Mouse (Mus musculus) lung, embryonic 14.5 days (tissue): ENCODE measurements around the gene Tapt1. TPM values are rescaled to one million over a fixed set of nuclear protein-coding genes. Genes with fewer than 3 reads are reported as not detected.

Experiments used
- ATAC-seq: fragments of 200-750 bp; cut with Nextera tagmentation; 2 replicates; pipeline ENCODE4 v1.8.0; 2017; ENCODE audit warnings: mild to moderate bottlenecking, moderate TSS enrichment, moderate library complexity; ENCODE audit not compliant: insufficient read depth
- DNase-seq: peaks from one replicate; pipeline ENCODE4 v3.0.0-alpha.2; 2015
- H3K27ac ChIP-seq: fragments of 300-500 bp; sonication (generic); 2 replicates; pipeline ENCODE4 v1.5.1; 2014; ENCODE audit warnings: low read depth, mild to moderate bottlenecking, moderate library complexity
- H3K27me3 ChIP-seq: fragments of 300-500 bp; sonication (generic); 2 replicates; pipeline ENCODE4 v1.6.1; 2014; ENCODE audit warnings: low read length, control low read depth; ENCODE audit not compliant: insufficient read depth
- H3K36me3 ChIP-seq: fragments of 300-500 bp; sonication (generic); 2 replicates; pipeline ENCODE4 v1.6.1; 2014; ENCODE audit warnings: control low read depth; ENCODE audit not compliant: insufficient read depth
- H3K4me1 ChIP-seq: fragments of 300-500 bp; sonication (generic); 2 replicates; pipeline ENCODE4 v1.6.1; 2014; ENCODE audit warnings: antibody characterized with exemption, control low read depth; ENCODE audit not compliant: insufficient read depth
- H3K4me2 ChIP-seq: fragments of 300-500 bp; sonication (generic); 2 replicates; pipeline ENCODE4 v1.6.1; 2014; ENCODE audit warnings: mild to moderate bottlenecking
- H3K4me3 ChIP-seq: fragments of 300-500 bp; sonication (generic); 2 replicates; pipeline ENCODE4 v1.5.1; 2014; ENCODE audit warnings: low read depth, low read length
- H3K9ac ChIP-seq: fragments of 300-500 bp; sonication (generic); 2 replicates; pipeline ENCODE4 v1.6.1; 2014
- H3K9me3 ChIP-seq: fragments of 300-500 bp; sonication (generic); 2 replicates; pipeline ENCODE4 v1.6.1; 2016; ENCODE audit warnings: low read depth, low read length, control low read depth
- CTCF ChIP-seq: IDR thresholded peaks from 2 replicates; pipeline ENCODE4 v1.5.1; 2016; ENCODE audit warnings: antibody characterized with exemption, low read depth
- WGBS: fragments of 180-500 bp; shearing (Covaris S2); extraction: QIAGEN DNeasy Blood & Tissue Kit; methylation state at CpG from one replicate; pipeline ENCODE4 v1.1.7; 2014; 5-methylcytosine and 5-hydroxymethylcytosine counted together
- polyA plus RNA-seq: library from polyadenylated mRNA; unstranded; fragments of >200 nt; fragmentation: Nextera tagmentation; extraction: Ambion mirVana; gene quantifications from 2 replicates; pipeline ENCODE4 v1.2.1, GENCODE M21; 2014

Tapt1 gene
- polyA plus RNA-seq, 1 experiment from 2014 or later: 41.0 TPM

- no peak for TF ChIP-seq CTCF
- H3K4me1 ChIP-seq: no peaks in the 10 kb centered on the region
- H3K4me3 ChIP-seq: no peak overlapping the region
- ATAC-seq (no peak), DNase-seq (no peak)
- no peak overlapping the region for H3K4me2 ChIP-seq
- 72% methylated on average over 4 of the region's 4 CpGs for WGBS
- no peaks in the 10 kb centered on the region for H3K9me3 ChIP-seq
- H3K36me3 ChIP-seq: no peaks in the 10 kb centered on the region
- no peaks in the 10 kb centered on the region for H3K27me3 ChIP-seq
- H3K27ac ChIP-seq: no peak overlapping the region
- no peak overlapping the region for H3K9ac ChIP-seq
Observed at GRCm38 (mm10) chr5:44257401-44257800, 31.0 kb upstream of the Tapt1 start.

- no peak for ATAC-seq
Observed at GRCm38 (mm10) chr5:44256512-44256911, 30.1 kb upstream of the Tapt1 start.

GRCm38 (mm10) chr5:44255756-44256398 is 29.5 kb upstream of the Tapt1 start:
- H3K4me2 ChIP-seq: no peak overlapping the region
- TF ChIP-seq CTCF: no peak
- H3K36me3 ChIP-seq: no peaks in the 10 kb centered on the region
- H3K4me1 ChIP-seq: no peaks in the 10 kb centered on the region
- ATAC-seq: no peak
- no peaks in the 10 kb centered on the region for H3K9me3 ChIP-seq
- DNase-seq: peak; percentile 12
- H3K9ac ChIP-seq: no peak overlapping the region
- H3K27ac ChIP-seq: no peak overlapping the region
- no peak overlapping the region for H3K4me3 ChIP-seq
- 69% methylated on average over 7 of the region's 7 CpGs for WGBS
- H3K27me3 ChIP-seq: no peaks in the 10 kb centered on the region

More at GRCm38 (mm10) chr5:44256512-44256911, 30.1 kb upstream of the Tapt1 start:
- H3K4me1 ChIP-seq: no peaks in the 10 kb centered on the region
- H3K9me3 ChIP-seq: no peaks in the 10 kb centered on the region
- no peak overlapping the region for H3K9ac ChIP-seq
- H3K4me3 ChIP-seq: no peak overlapping the region
- no peak for DNase-seq
- no peaks in the 10 kb centered on the region for H3K36me3 ChIP-seq
- H3K27me3 ChIP-seq: no peaks in the 10 kb centered on the region
- H3K4me2 ChIP-seq: no peak overlapping the region
- H3K27ac ChIP-seq: no peak overlapping the region
- WGBS: 73% methylated on average over 3 of the region's 3 CpGs
- TF ChIP-seq CTCF: no peak

GRCm38 (mm10) chr5:44253449-44253848 is 27.0 kb upstream of the Tapt1 start:
- Histone ChIP-seq H3K9ac (no peak overlapping the region), H3K4me3 (no peak overlapping the region), H3K4me1 (no peaks in the 10 kb centered on the region), H3K27ac (no peak overlapping the region), H3K36me3 (no peaks in the 10 kb centered on the region), H3K4me2 (no peak overlapping the region), H3K9me3 (no peaks in the 10 kb centered on the region), H3K27me3 (no peaks in the 10 kb centered on the region)
- no peak for ATAC-seq
- TF ChIP-seq CTCF: no peak
- no peak for DNase-seq
- WGBS: 78% methylated on average over 6 of the region's 6 CpGs

- H3K4me2 ChIP-seq: no peak overlapping the region
- H3K4me1 ChIP-seq: no peaks in the 10 kb centered on the region
- no peaks in the 10 kb centered on the region for H3K36me3 ChIP-seq
- no peak overlapping the region for H3K9ac ChIP-seq
- H3K27me3 ChIP-seq: no peaks in the 10 kb centered on the region
- DNase-seq: no peak
- no peak overlapping the region for H3K4me3 ChIP-seq
- no peak for ATAC-seq
- H3K9me3 ChIP-seq: no peaks in the 10 kb centered on the region
- no peak for TF ChIP-seq CTCF
- H3K27ac ChIP-seq: no peak overlapping the region
- 42% methylated on average over 4 of the region's 4 CpGs for WGBS
Observed at GRCm38 (mm10) chr5:44252395-44252794, 26.0 kb upstream of the Tapt1 start.

GRCm38 (mm10) chr5:44250211-44250955 is 24.0 kb upstream of the Tapt1 start:
- H3K4me1 ChIP-seq: no peaks in the 10 kb centered on the region
- no peaks in the 10 kb centered on the region for H3K27me3 ChIP-seq
- no peaks in the 10 kb centered on the region for H3K36me3 ChIP-seq
- H3K27ac ChIP-seq: no peak overlapping the region
- ATAC-seq: no peak
- no peak overlapping the region for H3K4me3 ChIP-seq
- H3K9me3 ChIP-seq: no peaks in the 10 kb centered on the region
- no peak for DNase-seq
- TF ChIP-seq CTCF: no peak
- 77% methylated on average over 5 of the region's 5 CpGs for WGBS
- no peak overlapping the region for H3K4me2 ChIP-seq
- no peak overlapping the region for H3K9ac ChIP-seq

- WGBS: 42% methylated on average over 6 of the region's 6 CpGs
- Histone ChIP-seq H3K27ac (no peak overlapping the region), H3K4me1 (no peaks in the 10 kb centered on the region), H3K36me3 (no peaks in the 10 kb centered on the region), H3K4me2 (no peak overlapping the region), H3K9ac (no peak overlapping the region), H3K9me3 (no peaks in the 10 kb centered on the region), H3K27me3 (no peaks in the 10 kb centered on the region), H3K4me3 (no peak overlapping the region)
- TF ChIP-seq CTCF: no peak
- ATAC-seq (no peak), DNase-seq (no peak)
Observed at GRCm38 (mm10) chr5:44249363-44249762, 22.9 kb upstream of the Tapt1 start.
